Mouse (Mus musculus): ENCODE results near the gene Crebl2. TPM values are rescaled to one million over a fixed set of nuclear protein-coding genes. Genes with fewer than 3 reads are reported as not detected.

Gene Crebl2
- polyA plus RNA-seq, 1 experiment = 47.6 TPM

GRCm38 (mm10) chr6:134849461-134849860 is 19.5 kb downstream of the Crebl2 start:
- Histone ChIP-seq H3K4me3 (replicated peaks; ENCODE audit: insufficient read depth, low read depth, low read length) (no peak overlapping the region), H3K27me3 (ENCODE audit: control insufficient read depth, insufficient read depth, low read length) (no peaks in the 10 kb centered on the region), H3K27ac (ENCODE audit: insufficient read depth, low read length) (no peak overlapping the region), H3K4me1 (ENCODE audit: control insufficient read depth, insufficient read depth, low read length) (peaks cover 7% of the 10 kb centered on the region)
- TF ChIP-seq CTCF (IDR thresholded peaks at IDR 0.05; ENCODE audit: borderline replicate concordance, insufficient read depth, low read depth, low read length) (no peak), POLR2A (IDR thresholded peaks at IDR 0.05; ENCODE audit: borderline replicate concordance, insufficient read depth, low read length) (no peak)
- WGBS = 82% methylated on average over 2 of the region's 2 CpGs
- no peak for DNase-seq

DNA sequence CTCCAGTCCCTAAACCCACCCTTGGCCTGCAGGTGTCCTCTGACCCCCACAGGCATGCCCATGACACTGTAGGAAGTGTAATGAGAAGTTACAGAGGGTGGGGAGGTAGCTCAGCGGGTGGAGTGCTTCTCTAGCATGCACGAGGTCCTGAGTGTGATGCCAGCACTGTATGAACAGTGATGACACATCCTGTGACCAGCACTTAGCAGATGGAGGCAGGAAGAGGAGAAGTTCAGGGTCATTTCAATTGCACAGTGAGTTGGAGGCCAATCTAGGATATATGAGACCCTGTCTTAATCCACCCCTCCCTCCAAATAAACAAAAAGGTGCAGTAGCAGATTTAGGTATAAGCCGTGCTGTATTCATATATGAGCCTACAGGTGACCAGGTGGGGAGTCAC is 20.0 kb downstream of the Crebl2 start:
- TF ChIP-seq POLR2A (IDR thresholded peaks at IDR 0.05; ENCODE audit: borderline replicate concordance, insufficient read depth, low read length) (no peak), CTCF (IDR thresholded peaks at IDR 0.05; ENCODE audit: borderline replicate concordance, insufficient read depth, low read depth, low read length) (no peak)
- 75% methylated on average over 3 of the region's 3 CpGs for WGBS
- Histone ChIP-seq H3K4me1 (ENCODE audit: control insufficient read depth, insufficient read depth, low read length) (peaks cover 7% of the 10 kb centered on the region), H3K27me3 (ENCODE audit: control insufficient read depth, insufficient read depth, low read length) (no peaks in the 10 kb centered on the region), H3K4me3 (replicated peaks; ENCODE audit: insufficient read depth, low read depth, low read length) (no peak overlapping the region), H3K27ac (ENCODE audit: insufficient read depth, low read length) (no peak overlapping the region)
- DNase-seq = no peak

GRCm38 (mm10) chr6:134854782-134855181 is 24.8 kb downstream of the Crebl2 start:
- H3K4me1 ChIP-seq (ENCODE audit: control insufficient read depth, insufficient read depth, low read length) = no peaks in the 10 kb centered on the region; the same call in 1 of the 2 replicates
- no peak for TF ChIP-seq CTCF (IDR thresholded peaks at IDR 0.05; ENCODE audit: borderline replicate concordance, insufficient read depth, low read depth, low read length)
- no peak for TF ChIP-seq POLR2A (IDR thresholded peaks at IDR 0.05; ENCODE audit: borderline replicate concordance, insufficient read depth, low read length)
- no peak overlapping the region for H3K4me3 ChIP-seq (replicated peaks; ENCODE audit: insufficient read depth, low read depth, low read length)
- no peaks in the 10 kb centered on the region for H3K27me3 ChIP-seq (ENCODE audit: control insufficient read depth, insufficient read depth, low read length)
- DNase-seq = no peak
- 75% methylated on average over 5 of the region's 5 CpGs for WGBS
- H3K27ac ChIP-seq (ENCODE audit: insufficient read depth, low read length) = no peak overlapping the region

GRCm38 (mm10) chr6:134855926-134856325 is 26.0 kb downstream of the Crebl2 start:
- Histone ChIP-seq H3K27me3 (ENCODE audit: control insufficient read depth, insufficient read depth, low read length) (no peaks in the 10 kb centered on the region), H3K4me1 (ENCODE audit: control insufficient read depth, insufficient read depth, low read length) (no peaks in the 10 kb centered on the region), H3K4me3 (replicated peaks; ENCODE audit: insufficient read depth, low read depth, low read length) (no peak overlapping the region), H3K27ac (ENCODE audit: insufficient read depth, low read length) (no peak overlapping the region)
- DNase-seq = no peak
- TF ChIP-seq CTCF (IDR thresholded peaks at IDR 0.05; ENCODE audit: borderline replicate concordance, insufficient read depth, low read depth, low read length) (0 out of 2 replicates have a peak, but pooled peaks have one; percentile 2), POLR2A (IDR thresholded peaks at IDR 0.05; ENCODE audit: borderline replicate concordance, insufficient read depth, low read length) (no peak)
- WGBS = 90% methylated on average over 16 of the region's 16 CpGs

GRCm38 (mm10) chr6:134859021-134859420 is 29.1 kb downstream of the Crebl2 start:
- WGBS = 92% methylated on average over 6 of the region's 6 CpGs
- H3K27me3 ChIP-seq (ENCODE audit: control insufficient read depth, insufficient read depth, low read length) = no peaks in the 10 kb centered on the region
- TF ChIP-seq CTCF (IDR thresholded peaks at IDR 0.05; ENCODE audit: borderline replicate concordance, insufficient read depth, low read depth, low read length) = no peak
- no peak for TF ChIP-seq POLR2A (IDR thresholded peaks at IDR 0.05; ENCODE audit: borderline replicate concordance, insufficient read depth, low read length)
- H3K4me1 ChIP-seq (ENCODE audit: control insufficient read depth, insufficient read depth, low read length) = no peaks in the 10 kb centered on the region
- no peak overlapping the region for H3K4me3 ChIP-seq (replicated peaks; ENCODE audit: insufficient read depth, low read depth, low read length)
- no peak overlapping the region for H3K27ac ChIP-seq (ENCODE audit: insufficient read depth, low read length)
- DNase-seq = no peak

DNA sequence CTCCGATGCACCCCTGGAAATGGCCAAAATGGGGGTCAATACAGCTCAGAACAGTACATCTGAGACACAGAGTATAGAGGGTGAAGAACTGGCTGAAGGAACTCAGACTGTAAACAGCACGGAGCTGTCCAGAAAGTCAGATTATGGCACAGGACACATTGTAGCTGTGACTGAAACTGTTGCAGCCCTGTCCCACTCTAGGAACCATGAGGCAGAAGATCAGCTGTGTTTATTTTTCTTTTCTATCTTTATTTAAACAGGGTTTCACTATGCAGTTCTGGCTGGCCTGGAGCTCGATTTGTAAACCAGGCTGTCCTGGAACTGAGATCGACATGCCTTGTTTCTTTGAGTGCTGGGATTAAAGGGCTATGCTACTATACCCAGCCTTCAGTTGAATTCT is 30.3 kb downstream of the Crebl2 start:
- 81% methylated on average over 4 of the region's 4 CpGs for WGBS
- TF ChIP-seq CTCF (IDR thresholded peaks at IDR 0.05; ENCODE audit: borderline replicate concordance, insufficient read depth, low read depth, low read length) (no peak), POLR2A (IDR thresholded peaks at IDR 0.05; ENCODE audit: borderline replicate concordance, insufficient read depth, low read length) (no peak)
- no peak for DNase-seq

GRCm38 (mm10) chr6:134861386-134861785 is 31.4 kb downstream of the Crebl2 start:
- no peak overlapping the region for H3K27ac ChIP-seq (ENCODE audit: insufficient read depth, low read length)
- no peaks in the 10 kb centered on the region for H3K4me1 ChIP-seq (ENCODE audit: control insufficient read depth, insufficient read depth, low read length)
- no peak for TF ChIP-seq CTCF (IDR thresholded peaks at IDR 0.05; ENCODE audit: borderline replicate concordance, insufficient read depth, low read depth, low read length)
- no peak for DNase-seq
- H3K4me3 ChIP-seq (replicated peaks; ENCODE audit: insufficient read depth, low read depth, low read length) = no peak overlapping the region
- no peaks in the 10 kb centered on the region for H3K27me3 ChIP-seq (ENCODE audit: control insufficient read depth, insufficient read depth, low read length)
- 86% methylated on average over 12 of the region's 12 CpGs for WGBS

More for the DNA sequence above, 30.3 kb downstream of the Crebl2 start:
- Histone ChIP-seq H3K4me1 (ENCODE audit: control insufficient read depth, insufficient read depth, low read length) (no peaks in the 10 kb centered on the region), H3K27ac (ENCODE audit: insufficient read depth, low read length) (no peak overlapping the region), H3K27me3 (ENCODE audit: control insufficient read depth, insufficient read depth, low read length) (no peaks in the 10 kb centered on the region), H3K4me3 (replicated peaks; ENCODE audit: insufficient read depth, low read depth, low read length) (no peak overlapping the region)

GRCm38 (mm10) chr6:134862671-134863104 is 32.7 kb downstream of the Crebl2 start:
- H3K27ac ChIP-seq (ENCODE audit: insufficient read depth, low read length) = no peak overlapping the region
- TF ChIP-seq CTCF (IDR thresholded peaks at IDR 0.05; ENCODE audit: borderline replicate concordance, insufficient read depth, low read depth, low read length) (no peak), POLR2A (IDR thresholded peaks at IDR 0.05; ENCODE audit: borderline replicate concordance, insufficient read depth, low read length) (no peak)
- WGBS = 9% methylated on average over 13 of the region's 13 CpGs

More at GRCm38 (mm10) chr6:134862671-134863104, 32.7 kb downstream of the Crebl2 start:
- peak in 1 of 2 experiments; percentile 46 for DNase-seq
- Histone ChIP-seq H3K27me3 (ENCODE audit: control insufficient read depth, insufficient read depth, low read length) (no peaks in the 10 kb centered on the region), H3K4me3 (replicated peaks; ENCODE audit: insufficient read depth, low read depth, low read length) (no peak overlapping the region), H3K4me1 (ENCODE audit: control insufficient read depth, insufficient read depth, low read length) (no peaks in the 10 kb centered on the region)
